Mouse (Mus musculus) thymus, postnatal 10 days (tissue): Measurements from ENCODE around the gene Arhgef38.

ENCODE experiments used
- DNase-seq, 2 experiments: peaks; one replicate each; pipeline ENCODE4 v3.0.0; 2021; ENCODE audit warnings: low spot score in 2 of 2

The Arhgef38 gene

GRCm38 (mm10) chr3:133092274-133092853, 142.4 kb downstream of the Arhgef38 start:
- no peak for DNase-seq

- peak; percentile 90 to 94 for DNase-seq
Observed at GRCm38 (mm10) chr3:133091664-133092273, 143.0 kb downstream of the Arhgef38 start, which contains the start of the genes Ints12 and Gstcd. TSS of gene Ints12 (plus strand) at chr3:133091840. TSS of gene Gstcd (minus strand) at chr3:133092033.

- DNase-seq: no peak
Observed at GRCm38 (mm10) chr3:133091121-133091663, 143.6 kb downstream of the Arhgef38 start.

- DNase-seq: no peak
Observed at GRCm38 (mm10) chr3:133090247-133091120, 144.3 kb downstream of the Arhgef38 start.

GRCm38 (mm10) chr3:133085858-133086257, 148.9 kb downstream of the Arhgef38 start:
- DNase-seq: peak in 1 of 2 experiments; percentile 42

GRCm38 (mm10) chr3:133082736-133083135, 152.0 kb downstream of the Arhgef38 start:
- no peak for DNase-seq

- no peak for DNase-seq
Observed at GRCm38 (mm10) chr3:133075560-133075959, 159.2 kb downstream of the Arhgef38 start.
